Mouse (Mus musculus): ENCODE results near the gene Olfr518. TPM values are rescaled to one million over a fixed set of nuclear protein-coding genes. Genes with fewer than 3 reads are reported as not detected.
A peak's percentile ranks its signal among the peaks of the same experiment; 100 is the strongest.

Olfr518 gene
- polyA plus RNA-seq (2015; fragmentation: Nextera tagmentation; extraction: Ambion mirVana) = not detected in 2 replicates

DNA sequence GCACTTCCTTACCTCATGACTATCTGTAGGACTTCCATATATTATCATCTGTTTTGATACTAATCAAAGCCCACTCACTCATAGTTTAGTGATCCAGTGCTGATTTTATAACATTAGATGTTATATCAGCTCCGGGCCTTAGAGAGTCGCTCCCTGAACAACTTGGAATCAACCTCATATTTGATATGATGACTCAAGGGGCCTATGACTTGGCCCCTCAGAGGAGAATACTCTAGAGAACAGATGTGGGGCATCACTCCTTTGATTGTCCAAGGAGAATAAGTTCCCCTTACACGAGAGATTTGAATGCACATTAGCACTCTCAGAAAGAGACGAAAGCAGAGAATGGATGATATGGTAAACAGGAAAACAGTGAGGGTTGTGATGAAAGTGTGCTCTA, at the start of gene Olfr518:
Olfr518 (minus strand) TSS at position 101 of the 400 bp plus-strand sequence.
- H3K9ac ChIP-seq (replicated peaks) = no peak within 1 kb of the TSS
- no peaks in the 10 kb centered on the region for H3K4me1 ChIP-seq
- no peak within 1 kb of the TSS for H3K27ac ChIP-seq (replicated peaks)
- H3K36me3 ChIP-seq = no peaks in the 10 kb centered on the region
- no peak within 1 kb of the TSS for H3K4me2 ChIP-seq
- no peak for ATAC-seq (ENCODE audit: low FRiP score)
- no peaks in the 10 kb centered on the region for H3K9me3 ChIP-seq (replicated peaks)
- no peaks in the 10 kb centered on the region for H3K27me3 ChIP-seq (replicated peaks)
- no peak within 1 kb of the TSS for H3K4me3 ChIP-seq (replicated peaks)
- 82% methylated on average over 4 of the region's 4 CpGs for WGBS

DNA sequence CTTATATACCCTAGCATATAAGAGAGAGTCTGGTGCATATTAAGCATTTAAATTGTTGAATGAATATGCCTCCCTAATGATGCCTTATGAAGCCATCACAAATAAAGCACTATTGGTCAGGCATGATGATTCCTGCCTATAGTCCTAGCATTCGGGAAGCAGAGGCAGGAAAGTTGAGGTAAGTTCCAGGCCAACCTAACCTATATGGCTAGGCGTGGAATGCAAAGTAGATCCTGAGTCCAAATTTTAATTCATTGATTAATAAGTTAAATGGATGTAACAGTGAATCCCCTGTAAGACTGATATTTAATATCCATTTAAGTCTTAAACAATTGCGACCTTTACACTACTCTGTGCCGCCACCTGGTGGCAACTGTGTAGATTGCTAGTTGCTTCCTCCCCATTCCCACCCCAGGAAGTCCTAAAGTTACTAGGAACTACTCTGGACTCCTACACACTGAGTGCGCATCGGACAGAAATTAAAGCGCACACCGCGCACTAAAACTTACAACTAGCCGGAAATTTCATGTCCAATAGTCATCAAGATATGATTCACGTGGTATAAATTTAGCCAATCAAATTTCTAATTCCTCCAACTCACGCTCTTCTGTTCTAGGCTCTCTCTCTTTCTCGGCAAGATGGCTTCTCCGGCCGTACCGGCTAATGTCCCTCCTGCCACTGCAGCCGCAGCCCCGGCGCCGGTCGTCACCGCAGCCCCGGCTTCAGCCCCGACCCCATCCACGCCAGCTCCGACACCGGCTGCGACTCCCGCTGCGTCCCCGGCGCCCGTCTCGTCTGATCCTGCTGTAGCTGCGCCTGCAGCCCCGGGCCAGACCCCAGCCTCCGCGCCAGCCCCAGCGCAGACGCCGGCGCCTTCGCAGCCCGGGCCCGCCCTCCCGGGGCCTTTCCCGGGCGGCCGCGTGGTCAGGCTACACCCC, 49.3 kb upstream of the Olfr518 start, which contains the start of gene Eif3f:
Eif3f (plus strand) TSS at position 624 of the 938 bp plus-strand sequence.
- peak within 1 kb of the TSS; percentile 78 for H3K4me2 ChIP-seq
- H3K9ac ChIP-seq (replicated peaks) = peak within 1 kb of the TSS; percentile 93
- no peaks in the 10 kb centered on the region for H3K27me3 ChIP-seq (replicated peaks)
- 2% methylated on average over 50 of the region's 50 CpGs for whole genome bisulfite sequencing
- H3K9me3 ChIP-seq (replicated peaks) = no peaks in the 10 kb centered on the region
- peaks cover 21% of the 10 kb centered on the region for H3K4me1 ChIP-seq
- peak within 1 kb of the TSS; percentile 87 for H3K27ac ChIP-seq (replicated peaks)
- H3K4me3 ChIP-seq (replicated peaks) = peak within 1 kb of the TSS; percentile 92
- peak; percentile 97 for ATAC-seq (ENCODE audit: low FRiP score)
- peaks cover 18% of the 10 kb centered on the region for H3K36me3 ChIP-seq

DNA sequence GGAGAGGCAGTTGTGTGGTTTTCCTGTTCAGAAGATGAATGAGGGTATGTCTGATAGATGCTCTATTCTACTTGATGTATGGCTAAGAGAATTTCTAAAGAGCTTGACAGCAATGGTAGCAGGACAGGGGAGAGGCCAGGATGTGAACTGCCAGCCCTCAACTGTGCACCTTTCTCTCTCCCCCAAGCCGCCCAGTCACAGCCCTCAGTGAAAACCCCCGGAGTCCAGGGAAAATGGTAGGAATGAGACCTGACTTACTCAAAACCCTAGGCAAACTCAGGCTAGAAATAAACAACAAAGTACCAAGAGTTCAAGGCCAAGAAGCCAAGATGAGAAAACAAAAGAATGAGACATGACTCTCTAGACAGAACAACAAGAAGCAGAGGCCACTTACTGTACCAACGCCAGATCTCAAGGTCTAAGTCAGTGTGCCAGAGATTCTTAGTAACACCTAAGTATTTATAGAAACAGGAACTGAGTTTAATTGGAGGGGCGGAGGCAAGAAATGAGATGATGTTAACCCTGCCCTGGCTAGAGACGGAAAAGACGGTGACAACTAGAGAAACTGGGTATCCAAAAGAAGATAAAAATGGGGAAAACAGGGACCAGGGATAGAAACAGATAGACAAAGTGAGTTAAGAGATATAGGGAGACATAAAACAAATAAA, 45.1 kb upstream of the Olfr518 start, which contains the start of gene Nlrp10:
Nlrp10 (minus strand) TSS at position 453 of the 668 bp plus-strand sequence.
- WGBS = 87% methylated on average over 6 of the region's 6 CpGs
- Histone ChIP-seq H3K36me3 (no peaks in the 10 kb centered on the region), H3K27ac (replicated peaks) (no peak within 1 kb of the TSS), H3K27me3 (replicated peaks) (no peaks in the 10 kb centered on the region), H3K4me1 (peaks cover under 1% of the 10 kb centered on the region), H3K4me3 (replicated peaks) (no peak within 1 kb of the TSS), H3K9me3 (replicated peaks) (no peaks in the 10 kb centered on the region), H3K9ac (replicated peaks) (no peak within 1 kb of the TSS), H3K4me2 (no peak within 1 kb of the TSS)
- no peak for ATAC-seq (ENCODE audit: low FRiP score)

DNA sequence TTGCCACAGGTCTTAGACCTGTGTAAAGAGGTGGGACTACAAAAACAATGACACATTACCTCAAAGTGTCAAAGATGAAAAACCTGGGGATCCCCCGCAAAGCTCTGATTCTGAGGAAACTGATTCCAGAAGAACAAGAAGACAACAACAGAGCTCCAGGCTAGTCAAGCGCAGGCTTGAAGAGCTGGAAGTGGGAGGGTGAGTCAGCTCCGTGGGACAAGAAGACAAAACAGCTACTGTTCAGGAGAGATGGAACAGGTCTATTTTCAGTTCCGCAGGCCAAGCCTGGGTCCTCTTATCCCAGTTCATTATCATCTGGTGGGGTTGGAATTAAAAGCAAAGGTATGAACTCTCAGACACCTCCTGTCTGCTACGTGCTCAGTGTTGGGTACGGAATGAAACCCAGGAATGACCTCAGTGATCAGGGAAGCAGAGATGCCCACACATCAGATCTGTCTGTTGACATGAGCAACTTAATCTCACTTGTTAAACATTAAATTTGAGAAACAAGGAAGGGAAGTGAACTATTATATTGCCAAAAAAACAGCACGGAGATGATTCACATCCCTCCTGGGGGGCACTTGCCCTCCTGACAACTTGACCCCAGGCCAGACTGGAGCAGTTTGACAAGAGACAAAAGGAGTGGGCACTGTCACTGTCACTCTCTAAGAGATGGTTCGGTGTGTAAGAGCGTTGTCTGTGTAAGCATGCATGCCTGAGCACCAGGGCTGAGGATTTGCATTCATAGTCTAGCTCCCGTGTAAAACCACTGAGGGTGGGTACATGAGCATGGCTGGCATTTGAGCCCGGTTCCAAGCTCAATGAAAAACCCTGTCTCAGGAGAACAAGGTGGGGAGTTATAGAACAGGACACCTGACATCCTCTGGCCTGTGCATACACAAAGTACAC, 43.7 kb upstream of the Olfr518 start:
- Histone ChIP-seq H3K4me1 (no peaks in the 10 kb centered on the region), H3K9me3 (replicated peaks) (no peaks in the 10 kb centered on the region), H3K4me2 (no peak overlapping the region), H3K27me3 (replicated peaks) (no peaks in the 10 kb centered on the region), H3K9ac (replicated peaks) (no peak overlapping the region), H3K27ac (replicated peaks) (no peak overlapping the region), H3K36me3 (no peaks in the 10 kb centered on the region), H3K4me3 (replicated peaks) (no peak overlapping the region)
- ATAC-seq (ENCODE audit: low FRiP score) = no peak
- WGBS = 85% methylated on average over 11 of the region's 11 CpGs

DNA sequence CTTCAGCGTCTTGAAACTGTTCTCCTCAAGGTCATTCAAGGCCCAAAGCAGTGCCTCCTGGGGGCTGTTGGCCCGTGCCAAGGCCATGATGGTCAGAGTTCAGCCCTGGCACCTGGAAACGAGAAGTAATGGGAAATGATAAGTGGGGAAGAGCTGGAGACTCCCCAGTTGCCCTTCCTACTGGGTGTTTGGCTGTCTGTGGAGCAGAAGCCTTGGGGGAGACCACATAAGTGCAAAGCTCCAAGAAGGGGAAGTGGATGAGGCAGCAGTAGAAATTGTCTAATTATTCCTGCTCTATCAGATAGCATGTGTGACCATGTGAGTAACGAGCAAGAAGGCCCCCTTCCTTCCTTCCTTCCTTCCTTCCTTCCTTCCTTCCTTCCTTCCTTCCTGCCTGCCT, 42.2 kb upstream of the Olfr518 start:
- no peak overlapping the region for H3K4me3 ChIP-seq (replicated peaks)
- 77% methylated on average over 4 of the region's 4 CpGs for WGBS
- no peak overlapping the region for H3K9ac ChIP-seq (replicated peaks)
- H3K27me3 ChIP-seq (replicated peaks) = no peaks in the 10 kb centered on the region
- H3K4me1 ChIP-seq = no peaks in the 10 kb centered on the region
- no peaks in the 10 kb centered on the region for H3K9me3 ChIP-seq (replicated peaks)
- no peaks in the 10 kb centered on the region for H3K36me3 ChIP-seq
- H3K4me2 ChIP-seq = no peak overlapping the region
- no peak for ATAC-seq (ENCODE audit: low FRiP score)
- H3K27ac ChIP-seq (replicated peaks) = no peak overlapping the region

DNA sequence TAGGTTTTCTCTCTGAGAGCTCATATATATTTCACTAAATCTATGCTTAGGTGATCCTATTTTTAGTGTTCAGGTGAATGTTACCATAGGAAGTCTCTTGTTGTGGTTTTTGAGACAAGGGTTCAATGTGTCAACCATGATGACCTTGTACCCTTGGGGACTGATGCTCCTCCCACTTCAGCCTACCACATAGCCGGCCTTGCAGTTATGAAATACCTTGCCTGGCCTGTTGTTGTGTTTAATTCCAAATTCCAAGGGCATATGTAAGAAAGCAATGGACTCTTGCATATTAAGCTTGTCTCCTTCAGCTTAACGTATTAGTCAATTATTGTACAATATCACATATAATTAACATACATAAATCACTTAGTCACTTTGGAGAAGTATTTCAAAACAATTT, 19.2 kb upstream of the Olfr518 start:
- no peak overlapping the region for H3K4me3 ChIP-seq (replicated peaks)
- H3K27me3 ChIP-seq (replicated peaks) = no peaks in the 10 kb centered on the region
- no peaks in the 10 kb centered on the region for H3K36me3 ChIP-seq
- no peaks in the 10 kb centered on the region for H3K4me1 ChIP-seq
- H3K4me2 ChIP-seq = no peak overlapping the region
- no peaks in the 10 kb centered on the region for H3K9me3 ChIP-seq (replicated peaks)
- H3K9ac ChIP-seq (replicated peaks) = no peak overlapping the region
- WGBS = 79% methylated on average over 2 of the region's 2 CpGs
- H3K27ac ChIP-seq (replicated peaks) = no peak overlapping the region
- ATAC-seq (ENCODE audit: low FRiP score) = no peak

DNA sequence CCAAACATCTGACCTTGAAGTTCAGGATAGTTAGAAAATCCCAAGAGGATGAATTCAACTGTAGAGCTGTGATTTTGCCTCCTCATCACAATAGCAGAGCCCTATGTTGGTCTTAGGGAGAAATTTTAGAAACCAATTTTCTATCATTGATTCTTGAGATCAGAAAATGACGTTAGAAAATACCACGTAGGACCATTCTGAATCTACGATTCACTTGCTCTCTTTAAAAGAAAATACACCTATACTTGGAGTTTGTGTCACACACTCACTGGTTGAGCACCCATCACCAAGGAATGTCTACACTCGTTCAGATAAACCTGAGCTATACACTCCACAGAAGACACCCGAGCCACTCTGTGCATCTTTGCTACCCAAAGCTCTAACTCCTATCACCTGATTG, 9.5 kb upstream of the Olfr518 start, which contains the start of gene Olfr519:
Olfr519 (minus strand) TSS at position 101 of the 400 bp plus-strand sequence.
- no peaks in the 10 kb centered on the region for H3K36me3 ChIP-seq
- no peaks in the 10 kb centered on the region for H3K4me1 ChIP-seq
- no peak within 1 kb of the TSS for H3K27ac ChIP-seq (replicated peaks)
- no peak for ATAC-seq (ENCODE audit: low FRiP score)
- no peak within 1 kb of the TSS for H3K9ac ChIP-seq (replicated peaks)
- H3K9me3 ChIP-seq (replicated peaks) = no peaks in the 10 kb centered on the region
- H3K27me3 ChIP-seq (replicated peaks) = no peaks in the 10 kb centered on the region
- no peak within 1 kb of the TSS for H3K4me3 ChIP-seq (replicated peaks)
- no peak within 1 kb of the TSS for H3K4me2 ChIP-seq
- WGBS = 91% methylated on average over 5 of the region's 5 CpGs

DNA sequence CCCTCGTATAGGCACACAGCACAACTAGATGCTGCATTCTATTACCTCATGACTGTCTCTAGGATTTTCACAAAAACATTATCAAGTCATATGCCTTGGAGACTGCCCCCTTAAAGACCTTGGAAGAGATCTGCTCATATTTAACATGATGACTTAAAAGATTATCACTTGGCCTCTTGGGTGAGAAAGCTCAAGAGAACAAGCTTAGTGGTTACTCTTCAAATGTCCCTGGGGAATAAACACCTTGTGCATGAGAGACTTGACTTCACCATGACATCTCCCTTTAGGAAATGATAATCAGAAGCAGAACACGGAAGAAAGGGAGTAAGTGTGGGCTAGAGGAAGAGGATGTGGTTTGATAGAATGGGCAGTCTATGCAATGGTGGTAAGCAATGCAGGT, 12.5 kb downstream of the Olfr518 start, which contains the start of gene Olfr517:
Olfr517 (minus strand) TSS at position 101 of the 400 bp plus-strand sequence.
- no peaks in the 10 kb centered on the region for H3K36me3 ChIP-seq
- H3K27ac ChIP-seq (replicated peaks) = no peak within 1 kb of the TSS
- H3K4me2 ChIP-seq = no peak within 1 kb of the TSS
- 58% methylated on average over 2 of the region's 2 CpGs for WGBS
- H3K4me3 ChIP-seq (replicated peaks) = no peak within 1 kb of the TSS
- no peaks in the 10 kb centered on the region for H3K27me3 ChIP-seq (replicated peaks)
- no peaks in the 10 kb centered on the region for H3K9me3 ChIP-seq (replicated peaks)
- H3K9ac ChIP-seq (replicated peaks) = no peak within 1 kb of the TSS
- no peak for ATAC-seq (ENCODE audit: low FRiP score)
- H3K4me1 ChIP-seq = no peaks in the 10 kb centered on the region

DNA sequence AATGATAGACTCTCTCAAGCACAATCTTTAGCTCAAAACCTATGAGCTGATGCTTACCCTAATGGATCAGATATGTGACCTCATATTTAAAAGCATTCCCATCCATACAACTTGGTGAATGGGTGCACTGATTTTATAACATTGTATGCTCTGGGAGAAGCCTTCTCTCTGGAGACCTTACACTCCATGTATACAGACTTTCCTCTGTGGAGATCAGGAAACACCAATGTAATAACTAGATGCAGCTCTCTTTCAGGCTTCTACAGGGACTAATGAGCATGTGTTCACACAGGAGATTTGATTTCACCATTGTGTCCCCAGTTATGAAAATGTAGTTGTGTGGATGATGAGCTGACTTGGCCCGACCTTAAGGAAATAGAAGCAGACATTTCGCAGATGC, 34.4 kb downstream of the Olfr518 start, which contains the start of gene Olfr516:
Olfr516 (minus strand) TSS at position 101 of the 400 bp plus-strand sequence.
- WGBS = 95% methylated on average over 2 of the region's 2 CpGs
- no peak within 1 kb of the TSS for H3K4me2 ChIP-seq
- H3K4me3 ChIP-seq (replicated peaks) = no peak within 1 kb of the TSS
- no peak within 1 kb of the TSS for H3K9ac ChIP-seq (replicated peaks)
- H3K27me3 ChIP-seq (replicated peaks) = no peaks in the 10 kb centered on the region
- H3K36me3 ChIP-seq = no peaks in the 10 kb centered on the region
- no peak within 1 kb of the TSS for H3K27ac ChIP-seq (replicated peaks)
- H3K9me3 ChIP-seq (replicated peaks) = no peaks in the 10 kb centered on the region
- no peaks in the 10 kb centered on the region for H3K4me1 ChIP-seq
- no peak for ATAC-seq (ENCODE audit: low FRiP score)
